Mouse (Mus musculus): Measurements from ENCODE around the gene Pemt.

The Pemt gene

GRCm38 (mm10) chr11:59991365-59991764 is 54.9 kb downstream of the Pemt start:
- peak; percentile 7 to 42 for DNase-seq

- no peak for DNase-seq
These were observed 56.9 kb downstream of the Pemt start for GRCm38 (mm10) chr11:59989406-59989805.

- DNase-seq = peak; percentile 39 to 77
These were observed 68.5 kb downstream of the Pemt start for GRCm38 (mm10) chr11:59977831-59978230.

GRCm38 (mm10) chr11:59975241-59975640 is 71.0 kb downstream of the Pemt start:
- DNase-seq = no peak

- DNase-seq = no peak
These were observed 72.9 kb downstream of the Pemt start for GRCm38 (mm10) chr11:59973389-59973788.

GRCm38 (mm10) chr11:59971691-59972090 is 74.6 kb downstream of the Pemt start:
- DNase-seq = no peak

- no peak for DNase-seq
These were observed 75.5 kb downstream of the Pemt start for GRCm38 (mm10) chr11:59970780-59971179.

GRCm38 (mm10) chr11:59967765-59968164 is 78.5 kb downstream of the Pemt start:
- DNase-seq = no peak

- no peak for DNase-seq
These were observed 80.2 kb downstream of the Pemt start for GRCm38 (mm10) chr11:59966102-59966483.

- peak; percentile 86 to 90 for DNase-seq
These were observed 80.8 kb downstream of the Pemt start for GRCm38 (mm10) chr11:59965227-59966101.

- peak; percentile 91 to 96 for DNase-seq
These were observed 81.5 kb downstream of the Pemt start, which contains the start of gene Rasd1 for GRCm38 (mm10) chr11:59964818-59965217. Gene Rasd1 (minus strand): TSS chr11:59964944.

GRCm38 (mm10) chr11:59964163-59964758 is 82.0 kb downstream of the Pemt start:
- peak in 1 of 2 experiments; percentile 27 for DNase-seq

- no peak for DNase-seq
These were observed 82.7 kb downstream of the Pemt start for GRCm38 (mm10) chr11:59963364-59964162.

GRCm38 (mm10) chr11:59962590-59962989 is 83.7 kb downstream of the Pemt start:
- DNase-seq = no peak

- DNase-seq = peak in 1 of 2 experiments; percentile 62
These were observed 84.9 kb downstream of the Pemt start for GRCm38 (mm10) chr11:59961338-59961875.

- DNase-seq = no peak
These were observed 85.6 kb downstream of the Pemt start for GRCm38 (mm10) chr11:59960476-59961337.

GRCm38 (mm10) chr11:59959453-59959852 is 86.8 kb downstream of the Pemt start:
- no peak for DNase-seq

GRCm38 (mm10) chr11:59956749-59957148 is 89.5 kb downstream of the Pemt start:
- DNase-seq = no peak

GRCm38 (mm10) chr11:59952892-59953291 is 93.4 kb downstream of the Pemt start:
- no peak for DNase-seq

- no peak for DNase-seq
These were observed 97.9 kb downstream of the Pemt start for GRCm38 (mm10) chr11:59948401-59948767.

- peak; percentile 92 to 96 for DNase-seq
These were observed 98.4 kb downstream of the Pemt start, which contains the start of gene Med9 for GRCm38 (mm10) chr11:59947752-59948400. Gene Med9 (plus strand): TSS chr11:59948206.
